Mouse (Mus musculus) stomach, embryonic 14.5 days (tissue): Measurements from ENCODE around the gene Grm4. TPM values are rescaled to one million over a fixed set of nuclear protein-coding genes. Genes with fewer than 3 reads are reported as not detected.

Source experiments
- ATAC-seq: fragments of 200-750 bp; cut with Nextera tagmentation; 2 replicates; pipeline ENCODE4 v1.8.0; 2017; ENCODE audit warnings: low read depth, moderate TSS enrichment; ENCODE audit not compliant: insufficient number of reproducible peaks, insufficient read depth, low FRiP score
- H3K27ac ChIP-seq: fragments of 300-500 bp; sonication (generic); 2 replicates; pipeline ENCODE4 v1.5.1; 2014; ENCODE audit warnings: mild to moderate bottlenecking, low read length, moderate library complexity, mixed read lengths
- H3K27me3 ChIP-seq: fragments of 300-500 bp; sonication (generic); 2 replicates; pipeline ENCODE4 v1.6.1; 2014; ENCODE audit warnings: low read length, control low read depth, mixed read lengths; ENCODE audit not compliant: control insufficient read depth, insufficient read depth
- H3K36me3 ChIP-seq: fragments of 300-500 bp; sonication (generic); 2 replicates; pipeline ENCODE4 v1.6.1; 2014; ENCODE audit warnings: mild to moderate bottlenecking, control low read depth, low read length, moderate library complexity, mixed read lengths; ENCODE audit not compliant: control insufficient read depth, insufficient read depth
- H3K4me1 ChIP-seq: fragments of 300-500 bp; sonication (generic); 2 replicates; pipeline ENCODE4 v1.6.1; 2014; ENCODE audit warnings: low read length, control low read depth, mixed read lengths; ENCODE audit not compliant: control insufficient read depth, insufficient read depth
- H3K4me2 ChIP-seq: fragments of 300-500 bp; sonication (generic); replicated peaks from 2 replicates; pipeline ENCODE4 v1.6.1; 2014; ENCODE audit warnings: low read depth, low read length, control low read depth
- H3K4me3 ChIP-seq: fragments of 300-500 bp; sonication (generic); 2 replicates; pipeline ENCODE4 v1.5.1; 2014; ENCODE audit warnings: low read depth, low read length, control low read depth
- H3K9ac ChIP-seq: fragments of 300-500 bp; sonication (generic); replicated peaks from 2 replicates; pipeline ENCODE4 v1.6.1; 2014; ENCODE audit warnings: low read depth, mild to moderate bottlenecking, control low read depth, low read length, moderate library complexity, mixed read lengths
- H3K9me3 ChIP-seq: fragments of 300-500 bp; sonication (generic); 2 replicates; pipeline ENCODE4 v1.6.1; 2016; ENCODE audit warnings: low read depth, low read length, control low read depth; ENCODE audit not compliant: control insufficient read depth
- WGBS: fragments of 180-500 bp; shearing (Covaris S2); extraction: QIAGEN DNeasy Blood & Tissue Kit; methylation state at CpG from one replicate; pipeline ENCODE4 v1.1.7; 2014; 5-methylcytosine and 5-hydroxymethylcytosine counted together
- polyA plus RNA-seq: library from polyadenylated mRNA; unstranded; fragments of >200 nt; fragmentation: Nextera tagmentation; extraction: Ambion mirVana; gene quantifications from 2 replicates; pipeline ENCODE4 v1.2.1, GENCODE M21; 2014

Gene Grm4
- polyA plus RNA-seq, 1 experiment from 2014 or later = 0.17 TPM

DNA sequence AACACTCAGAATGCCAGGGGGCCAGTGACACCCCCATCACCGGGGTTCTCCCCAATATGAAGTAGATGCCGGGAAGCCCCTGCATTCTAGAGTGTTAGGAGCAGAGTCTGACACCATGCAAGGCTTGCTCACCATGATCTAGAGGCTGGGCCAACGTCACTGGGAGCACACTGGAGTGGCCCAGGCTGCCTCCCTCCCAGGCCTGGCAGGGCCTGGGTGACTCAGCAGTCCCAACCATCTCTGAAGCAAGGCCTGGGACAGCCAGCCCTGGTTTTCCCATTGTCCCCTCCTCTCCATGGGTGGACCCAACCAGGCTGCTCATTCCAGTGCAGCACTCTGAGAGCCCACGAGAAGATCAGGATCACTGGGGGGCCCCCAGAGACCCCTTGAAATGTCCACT, 20.4 kb downstream of the Grm4 start:
- H3K4me2 ChIP-seq = no peak overlapping the region
- H3K4me3 ChIP-seq = no peak overlapping the region
- peaks cover 11% of the 10 kb centered on the region; the same call in 1 of the 2 replicates for H3K4me1 ChIP-seq
- H3K9ac ChIP-seq = no peak overlapping the region
- no peak for ATAC-seq
- WGBS = 40% methylated on average over 4 of the region's 4 CpGs
- no peaks in the 10 kb centered on the region for H3K36me3 ChIP-seq
- no peak overlapping the region for H3K27ac ChIP-seq
- 0 out of 2 replicates have a peak, but pooled peaks cover 6% of the 10 kb centered on the region for H3K27me3 ChIP-seq
- no peaks in the 10 kb centered on the region for H3K9me3 ChIP-seq

DNA sequence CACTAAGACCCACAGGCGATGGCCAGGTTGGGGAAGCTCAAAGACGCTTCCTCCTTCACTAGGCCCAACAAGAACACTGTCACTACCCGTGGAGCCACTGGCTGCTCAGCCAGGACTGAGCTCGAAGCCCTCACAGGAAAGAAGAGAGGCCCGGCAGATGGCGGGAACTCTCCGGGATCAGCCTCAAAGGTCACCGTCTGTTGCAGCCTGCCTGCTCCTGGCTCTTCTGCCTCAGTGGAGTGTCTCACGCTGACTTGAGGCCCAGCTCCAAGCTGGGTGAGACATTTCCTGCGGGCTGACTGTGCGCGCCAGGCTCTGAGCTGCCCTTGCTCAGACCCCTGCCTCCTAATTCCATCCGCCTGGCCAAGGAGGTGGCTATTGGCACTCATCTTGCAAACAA, 22.1 kb downstream of the Grm4 start:
- Histone ChIP-seq H3K36me3 (no peaks in the 10 kb centered on the region), H3K9me3 (no peaks in the 10 kb centered on the region), H3K4me1 (peaks cover 5% of the 10 kb centered on the region; the same call in 1 of the 2 replicates), H3K4me2 (no peak overlapping the region), H3K9ac (no peak overlapping the region), H3K4me3 (no peak overlapping the region), H3K27me3 (0 out of 2 replicates have a peak, but pooled peaks cover 5% of the 10 kb centered on the region), H3K27ac (no peak overlapping the region)
- no peak for ATAC-seq
- 69% methylated on average over 12 of the region's 13 CpGs for WGBS

DNA sequence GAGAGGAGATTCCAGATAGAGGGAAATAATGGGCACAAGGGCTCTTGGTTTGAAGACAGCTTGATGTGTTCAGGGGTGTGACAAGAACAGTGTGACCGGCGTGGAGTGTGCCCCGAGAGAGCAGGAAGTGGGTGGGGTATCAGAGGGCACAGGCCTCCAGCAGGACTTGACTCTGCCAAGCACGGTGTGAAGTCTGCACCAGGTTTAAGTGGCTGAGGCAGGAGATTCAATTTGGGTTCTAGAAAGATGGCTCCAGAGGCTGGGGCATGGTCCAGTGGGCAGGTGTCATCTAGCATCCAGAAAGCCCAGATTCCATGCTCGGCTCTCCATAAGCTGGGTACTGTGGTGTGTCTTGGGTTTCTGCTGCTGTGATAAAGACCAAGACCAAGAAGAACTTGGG, 23.4 kb downstream of the Grm4 start:
- H3K9ac ChIP-seq = no peak overlapping the region
- H3K4me2 ChIP-seq = no peak overlapping the region
- no peak for ATAC-seq
- no peak overlapping the region for H3K27ac ChIP-seq
- H3K9me3 ChIP-seq = no peaks in the 10 kb centered on the region
- peaks cover 5% of the 10 kb centered on the region; the same call in 1 of the 2 replicates for H3K4me1 ChIP-seq
- H3K27me3 ChIP-seq = 0 out of 2 replicates have a peak, but pooled peaks cover 2% of the 10 kb centered on the region
- whole genome bisulfite sequencing = 68% methylated on average over 5 of the region's 5 CpGs
- no peaks in the 10 kb centered on the region for H3K36me3 ChIP-seq
- no peak overlapping the region for H3K4me3 ChIP-seq

DNA sequence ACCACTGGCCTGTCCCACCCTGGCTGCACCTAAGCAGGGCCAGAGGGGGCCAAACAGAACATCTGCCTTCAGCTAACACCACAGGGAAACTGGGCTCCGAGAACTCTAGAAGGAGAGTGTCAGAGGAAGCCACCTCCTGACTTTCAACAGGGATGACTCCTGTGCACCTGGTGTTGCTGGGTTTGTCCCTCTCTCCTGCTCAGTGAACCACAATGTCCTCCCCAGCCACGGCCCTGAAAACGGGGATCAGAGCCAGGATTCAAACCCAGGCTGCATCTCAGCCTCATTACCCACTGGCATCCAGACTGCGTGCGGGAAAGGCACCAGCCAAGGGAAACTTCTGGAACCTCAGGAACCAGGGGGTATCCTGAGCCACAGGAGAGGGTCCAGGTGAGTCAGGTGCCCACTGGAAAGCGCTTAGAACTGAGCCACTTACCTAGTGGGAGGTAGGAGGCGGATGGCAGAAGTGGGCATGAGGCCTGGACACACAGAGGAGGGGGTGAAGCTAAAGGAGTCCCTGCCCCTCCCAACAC, 26.1 kb downstream of the Grm4 start:
- ATAC-seq = no peak
- no peak overlapping the region for H3K4me2 ChIP-seq
- no peaks in the 10 kb centered on the region for H3K36me3 ChIP-seq
- H3K27ac ChIP-seq = no peak overlapping the region
- H3K27me3 ChIP-seq = no peaks in the 10 kb centered on the region
- no peak overlapping the region for H3K9ac ChIP-seq
- no peaks in the 10 kb centered on the region for H3K9me3 ChIP-seq
- no peak overlapping the region for H3K4me3 ChIP-seq
- H3K4me1 ChIP-seq = no peaks in the 10 kb centered on the region
- WGBS = 77% methylated on average over 7 of the region's 7 CpGs

DNA sequence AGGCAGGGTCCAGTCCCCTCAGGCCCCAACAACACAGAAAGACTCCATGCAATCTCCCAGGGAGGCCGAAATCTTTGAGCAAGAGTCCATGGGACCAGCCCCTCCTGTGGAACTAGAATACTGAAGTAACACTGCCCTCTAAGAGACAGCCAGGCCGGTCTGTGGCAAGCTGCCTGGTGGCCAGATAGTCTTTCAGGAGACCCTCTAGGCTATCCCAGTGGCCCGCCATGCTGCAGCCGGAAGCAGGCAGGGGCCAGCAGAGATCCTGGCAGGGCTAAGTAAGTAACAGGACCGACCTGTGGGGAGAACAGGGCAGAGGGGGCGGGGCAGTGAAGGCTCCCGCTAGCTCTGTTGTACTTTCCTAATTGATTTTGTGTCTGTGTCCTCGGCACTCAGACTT, 27.2 kb downstream of the Grm4 start:
- Histone ChIP-seq H3K27ac (no peak overlapping the region), H3K36me3 (no peaks in the 10 kb centered on the region), H3K9me3 (no peaks in the 10 kb centered on the region), H3K9ac (no peak overlapping the region), H3K4me2 (no peak overlapping the region), H3K27me3 (no peaks in the 10 kb centered on the region), H3K4me3 (no peak overlapping the region), H3K4me1 (no peaks in the 10 kb centered on the region)
- ATAC-seq = no peak
- 38% methylated on average over 8 of the region's 8 CpGs for WGBS

DNA sequence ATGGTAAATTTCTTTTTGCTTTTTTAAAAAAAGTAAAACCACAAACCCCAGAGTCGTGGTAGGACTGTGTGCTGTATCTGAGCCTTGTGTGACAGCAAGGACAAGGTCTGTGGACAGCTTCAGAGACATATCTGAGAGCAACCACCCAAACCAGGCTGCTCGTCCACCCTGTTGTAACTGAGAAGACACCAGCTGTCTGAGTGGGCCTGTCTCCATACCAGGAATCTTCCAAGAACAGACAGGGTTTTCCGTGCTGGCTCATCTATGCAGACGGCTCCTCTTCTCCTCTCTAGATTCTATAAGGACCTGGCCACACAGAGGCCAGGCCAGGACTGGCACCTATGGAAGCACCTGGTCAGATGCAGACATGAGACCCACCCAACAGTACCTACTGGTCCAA, 27.8 kb downstream of the Grm4 start:
- Histone ChIP-seq H3K4me1 (no peaks in the 10 kb centered on the region), H3K27me3 (no peaks in the 10 kb centered on the region), H3K36me3 (no peaks in the 10 kb centered on the region), H3K9ac (no peak overlapping the region), H3K4me2 (no peak overlapping the region), H3K27ac (no peak overlapping the region), H3K9me3 (no peaks in the 10 kb centered on the region), H3K4me3 (no peak overlapping the region)
- ATAC-seq = no peak
- 84% methylated on average over 4 of the region's 4 CpGs for WGBS

DNA sequence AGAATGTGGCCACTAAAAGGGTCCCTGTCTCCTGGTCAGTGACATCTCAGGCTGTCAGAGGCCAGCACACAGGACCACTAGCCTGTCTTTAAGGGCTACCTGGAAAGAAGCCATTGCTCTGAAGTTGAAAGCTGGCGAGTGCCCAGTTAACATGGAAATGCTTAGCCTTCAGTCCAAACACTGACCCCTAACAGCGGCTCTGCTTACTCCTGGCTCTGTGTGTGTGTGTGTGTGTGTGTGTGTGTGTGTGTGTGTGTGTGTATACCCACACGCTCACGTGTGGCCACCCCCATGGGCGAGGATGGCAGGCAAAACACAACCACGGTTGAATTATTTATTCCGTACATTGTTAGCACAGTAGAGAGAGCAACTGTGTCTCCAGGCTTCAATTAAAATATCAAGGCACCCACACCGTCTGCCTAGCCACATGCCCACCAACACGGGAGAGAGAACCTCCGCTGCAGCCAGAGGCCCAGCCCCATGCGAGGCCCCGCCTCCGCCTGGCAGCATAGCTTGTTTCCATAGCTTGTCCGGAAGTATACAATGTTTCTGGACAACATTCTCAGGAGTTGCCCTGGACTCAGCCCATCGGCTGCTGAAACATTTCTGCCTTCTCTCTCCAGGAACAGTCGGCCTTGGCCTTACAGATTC, 32.9 kb downstream of the Grm4 start:
- H3K36me3 ChIP-seq = no peaks in the 10 kb centered on the region
- 73% methylated on average over 16 of the region's 16 CpGs for WGBS
- no peak overlapping the region for H3K4me3 ChIP-seq
- no peaks in the 10 kb centered on the region for H3K9me3 ChIP-seq
- no peak overlapping the region for H3K9ac ChIP-seq
- no peak for ATAC-seq
- H3K27ac ChIP-seq = no peak overlapping the region
- no peak overlapping the region for H3K4me2 ChIP-seq
- H3K27me3 ChIP-seq = no peaks in the 10 kb centered on the region
- H3K4me1 ChIP-seq = no peaks in the 10 kb centered on the region

DNA sequence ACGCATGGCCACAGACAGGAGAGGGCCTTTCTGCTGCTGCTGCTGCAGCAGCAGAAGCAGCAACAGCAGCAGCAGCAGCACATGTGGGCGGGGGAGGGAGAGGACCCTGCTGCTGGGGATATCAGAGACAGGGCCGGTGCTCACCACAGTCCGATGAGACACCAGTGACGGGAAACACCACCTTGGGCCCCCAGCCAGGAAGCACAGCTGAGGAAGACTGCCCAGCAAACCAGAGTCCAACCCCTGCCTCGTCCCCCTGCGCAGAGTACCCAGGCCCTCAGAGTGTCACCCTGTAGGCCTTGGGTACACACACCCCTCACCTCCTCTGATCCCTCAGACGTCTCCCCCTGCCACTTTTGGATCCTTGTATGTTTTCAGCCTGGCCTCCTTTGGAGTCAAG, 35.3 kb downstream of the Grm4 start:
- H3K27ac ChIP-seq = no peak overlapping the region
- H3K4me1 ChIP-seq = 0 out of 2 replicates have a peak, but pooled peaks cover 2% of the 10 kb centered on the region
- 39% methylated on average over 8 of the region's 8 CpGs for WGBS
- H3K36me3 ChIP-seq = no peaks in the 10 kb centered on the region
- no peak overlapping the region for H3K4me2 ChIP-seq
- no peaks in the 10 kb centered on the region for H3K27me3 ChIP-seq
- no peaks in the 10 kb centered on the region for H3K9me3 ChIP-seq
- ATAC-seq = no peak
- no peak overlapping the region for H3K4me3 ChIP-seq
- H3K9ac ChIP-seq = no peak overlapping the region

DNA sequence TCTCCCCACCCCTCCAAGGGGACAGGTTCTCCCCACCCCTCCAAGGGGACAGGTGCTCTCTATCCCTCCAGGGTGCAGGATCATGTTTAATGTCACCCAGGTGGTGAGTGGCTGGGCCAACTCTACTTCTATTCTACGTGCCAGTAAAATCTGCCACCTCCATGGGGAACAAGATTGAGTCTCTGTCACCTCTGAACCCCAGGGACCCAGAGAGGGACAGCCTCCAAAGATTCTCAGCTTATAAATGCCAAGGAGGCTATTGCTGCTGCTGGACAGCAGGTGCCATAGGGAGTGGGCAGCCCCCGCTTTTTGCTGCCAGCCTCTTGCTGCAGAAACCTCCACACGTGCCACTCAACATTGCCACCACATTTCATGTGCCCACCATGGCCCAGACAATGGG, 37.6 kb downstream of the Grm4 start:
- no peak overlapping the region for H3K27ac ChIP-seq
- H3K9me3 ChIP-seq = no peaks in the 10 kb centered on the region
- H3K4me2 ChIP-seq = no peak overlapping the region
- no peak overlapping the region for H3K4me3 ChIP-seq
- no peaks in the 10 kb centered on the region for H3K36me3 ChIP-seq
- no peaks in the 10 kb centered on the region for H3K27me3 ChIP-seq
- H3K9ac ChIP-seq = no peak overlapping the region
- 81% methylated on average over 3 of the region's 3 CpGs for WGBS
- H3K4me1 ChIP-seq = 0 out of 2 replicates have a peak, but pooled peaks cover 2% of the 10 kb centered on the region
- ATAC-seq = no peak
